Mouse (Mus musculus) lung, adult 2 months (tissue): ENCODE measurements around the gene Kantr.
"Not testable (repeated sequence)": the region's sequence is repeated elsewhere in the genome, so short reads cannot be mapped to it uniquely, and the experiment has no call there.

Source experiments
- CTCF ChIP-seq: fragments of 200-500 bp; IDR thresholded peaks from 2 replicates; pipeline ENCODE4 v1.5.1; 2011; ENCODE audit warnings: mild to moderate bottlenecking, low read length, control low read depth; ENCODE audit not compliant: insufficient read depth
- POLR2A ChIP-seq: fragments of 200-500 bp; IDR thresholded peaks from 2 replicates; pipeline ENCODE4 v1.6.1; 2011; ENCODE audit warnings: low read depth, mild to moderate bottlenecking, control low read depth, low read length, borderline replicate concordance; ENCODE audit errors: extremely low read depth

DNA sequence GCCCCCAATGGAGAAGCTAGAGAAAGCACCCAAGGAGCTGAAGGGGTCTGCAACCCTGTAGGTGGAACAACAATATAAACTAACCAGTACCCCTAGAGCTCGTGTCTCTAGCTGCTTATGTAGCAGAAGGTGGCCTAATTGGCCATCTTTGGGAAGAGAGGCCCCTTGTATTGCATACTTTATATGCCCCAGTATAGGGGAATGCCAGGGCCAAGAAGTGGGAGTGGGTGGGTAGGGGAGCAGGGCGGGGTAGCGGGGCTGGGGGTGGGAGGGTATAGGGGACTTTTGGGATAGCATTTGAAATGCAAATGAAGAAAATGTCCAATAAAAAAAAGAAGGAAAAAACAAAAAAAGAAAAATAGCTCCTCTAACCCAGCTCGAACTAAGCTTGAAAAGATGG lies 8.8 kb upstream of the Kantr start:
- not testable (repeated sequence) for TF ChIP-seq CTCF, POLR2A
